Mouse (Mus musculus) cortical plate, adult 2 months (tissue): ENCODE data around the gene Stab2.

Experiments
- CTCF ChIP-seq: fragments of 200-500 bp; IDR thresholded peaks from 2 replicates; pipeline ENCODE4 v1.5.1; 2011; ENCODE audit warnings: mild to moderate bottlenecking, control low read depth, low read length; ENCODE audit not compliant: insufficient read depth; ENCODE audit errors: extremely low read depth
- POLR2A ChIP-seq: fragments of 200-500 bp; IDR thresholded peaks from 2 replicates; pipeline ENCODE4 v1.6.1; 2011; ENCODE audit warnings: mild to moderate bottlenecking, low read length, control low read depth; ENCODE audit not compliant: insufficient read depth; ENCODE audit errors: extremely low read depth

GRCm38 (mm10) chr10:86853433-86853832 is 154.4 kb downstream of the Stab2 start:
- TF ChIP-seq POLR2A (no peak), CTCF (no peak)
